Mouse (Mus musculus): ENCODE measurements at regions not wholly inside any gene's neighbourhood (a gene's known extent, or its start where the extent isn't known, plus 50 kb on each side); places are given as distances from the start of the nearest gene placed in this dataset.

DNA sequence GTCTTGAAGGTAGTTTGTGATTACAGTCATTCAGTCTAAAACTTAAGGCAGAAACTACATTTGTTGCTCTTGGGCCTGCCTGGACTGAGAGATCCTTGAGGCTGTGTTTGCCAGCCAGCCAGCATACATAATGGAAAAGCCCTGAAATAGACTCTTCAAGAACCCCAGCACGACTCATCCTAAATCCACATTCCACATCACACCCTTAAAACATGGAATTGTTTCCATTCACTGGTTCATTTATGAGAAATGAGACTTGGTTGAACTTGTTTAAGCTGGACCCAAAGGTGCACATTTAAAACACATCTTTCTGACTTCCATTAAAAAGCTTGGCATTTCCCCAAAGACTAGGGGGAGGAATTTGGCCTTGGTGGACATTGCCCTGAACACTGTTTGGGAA lies 407.4 kb upstream of the Gria1 start:
- TF ChIP-seq POLR2A (IDR thresholded peaks at IDR 0.05; ENCODE audit: borderline replicate concordance, extremely low read depth, insufficient read depth, insufficient read length, poor library complexity, severe bottlenecking) (no peak), CTCF (IDR thresholded peaks at IDR 0.05; ENCODE audit: borderline replicate concordance, extremely low read depth, insufficient read depth, insufficient read length) (no peak)
